Mouse (Mus musculus): Measurements from ENCODE around the gene Cdk8.

DNA sequence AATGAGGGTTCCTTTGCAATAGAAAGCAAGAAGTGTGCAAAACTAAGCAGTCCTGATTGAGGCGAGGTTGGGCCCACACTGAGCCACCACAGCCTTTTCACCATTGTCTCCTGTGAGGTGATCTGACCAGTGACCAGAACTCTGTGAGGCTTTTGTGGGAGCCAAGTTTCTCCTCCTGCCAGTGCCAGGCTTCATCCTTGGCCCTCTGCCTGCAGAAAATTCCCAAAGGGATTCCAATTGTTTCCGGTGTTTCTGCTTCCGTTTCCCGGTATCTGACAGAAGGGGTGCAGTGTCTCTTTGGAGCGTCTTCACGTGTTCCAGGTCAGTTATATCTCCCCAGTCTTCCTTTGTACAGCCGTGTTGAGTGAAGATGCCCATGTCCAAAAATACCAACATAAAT is 42.3 kb upstream of the Cdk8 start:
- TF ChIP-seq CTCF (IDR thresholded peaks at IDR 0.05; ENCODE audit: low read depth, low read length): no peak
- no peak for TF ChIP-seq POLR2AphosphoS5 (IDR thresholded peaks at IDR 0.05; ENCODE audit: insufficient replicate concordance, low read depth, low read length)
- no peak for TF ChIP-seq TAL1 (conservative IDR thresholded peaks at IDR 0.05; ENCODE audit: low read depth, low read length)
- no peak for TF ChIP-seq GATA1 (IDR thresholded peaks at IDR 0.05; ENCODE audit: borderline replicate concordance, low read length)

Data from G1E (cell line).